Mouse (Mus musculus) central nervous system, embryonic 14 days (tissue): ENCODE data around the gene 1700102P08Rik. TPM values are rescaled to one million over a fixed set of nuclear protein-coding genes. Genes with fewer than 3 reads are reported as not detected.

Experiments used
- polyA plus RNA-seq: library from polyadenylated mRNA; depleted of rRNA; stranded (reverse); fragments of >200 nt; gene quantifications from 2 replicates; pipeline ENCODE4 v1.2.3, GENCODE M21; 2012; rRNA removed

Gene 1700102P08Rik
- polyA plus RNA-seq: 2.8 and 3.4 TPM in 2 replicates

GRCm38 (mm10) chr9:108392676-108393075, at the start of gene 1700102P08Rik:
Gene 1700102P08Rik (plus strand): TSS chr9:108392805.

GRCm38 (mm10) chr9:108347540-108348289, 44.9 kb upstream of the 1700102P08Rik start, which contains the start of gene Usp4:
Gene Usp4 (plus strand): TSS chr9:108347853.

GRCm38 (mm10) chr9:108428384-108428783, 35.8 kb downstream of the 1700102P08Rik start, which contains the start of gene Ccdc36:
Gene Ccdc36 (minus strand): TSS chr9:108428484.

GRCm38 (mm10) chr9:108436182-108436581, 43.6 kb downstream of the 1700102P08Rik start, which contains the start of gene BC048562:
Gene BC048562 (plus strand): TSS chr9:108436482.

Other genes starting within 250 kb of the 1700102P08Rik start
- 17.6 and 21.0 TPM in 2 replicates for gene Bsn, start 202.4 kb upstream of the 1700102P08Rik start, polyA plus RNA-seq
- gene Dag1, start 128.8 kb upstream of the 1700102P08Rik start, polyA plus RNA-seq: 31.1 and 37.4 TPM in 2 replicates
- 87.9 and 91.8 TPM in 2 replicates for gene Nicn1, start 102.4 kb upstream of the 1700102P08Rik start, polyA plus RNA-seq
- 64.2 and 65.5 TPM in 2 replicates for gene Amt, start 96.0 kb upstream of the 1700102P08Rik start, polyA plus RNA-seq
- 212 and 233 TPM in 2 replicates for gene Rhoa, start 86.7 kb upstream of the 1700102P08Rik start, polyA plus RNA-seq
- 31.7 and 35.3 TPM in 2 replicates for gene Tcta, start 86.6 kb upstream of the 1700102P08Rik start, polyA plus RNA-seq
- 370 and 383 TPM in 2 replicates for gene Gpx1, start 53.9 kb upstream of the 1700102P08Rik start, polyA plus RNA-seq
- gene Usp4, start 45.0 kb upstream of the 1700102P08Rik start, polyA plus RNA-seq: 121 and 125 TPM in 2 replicates
- gene Ccdc36, start 35.7 kb downstream of the 1700102P08Rik start, polyA plus RNA-seq: 1.7 and 2.2 TPM in 2 replicates
- not detected in 2 replicates for gene BC048562, start 43.7 kb downstream of the 1700102P08Rik start, polyA plus RNA-seq
- gene Ccdc71, start 67.7 kb downstream of the 1700102P08Rik start, polyA plus RNA-seq: 31.1 and 35.9 TPM in 2 replicates
- gene Klhdc8b, start 68.8 kb downstream of the 1700102P08Rik start, polyA plus RNA-seq: 75.5 and 76.3 TPM in 2 replicates
- 52.1 and 78.8 TPM in 2 replicates for gene Lamb2, start 86.9 kb downstream of the 1700102P08Rik start, polyA plus RNA-seq
- 179 and 187 TPM in 2 replicates for gene Usp19, start 97.8 kb downstream of the 1700102P08Rik start, polyA plus RNA-seq
- 190 and 192 TPM in 2 replicates for gene Qars, start 114.9 kb downstream of the 1700102P08Rik start, polyA plus RNA-seq
- gene Qrich1, start 124.0 kb downstream of the 1700102P08Rik start, polyA plus RNA-seq: 128 and 130 TPM in 2 replicates
- gene Impdh2, start 167.5 kb downstream of the 1700102P08Rik start, polyA plus RNA-seq: 152 and 156 TPM in 2 replicates
- 43.8 and 48.6 TPM in 2 replicates for gene Ndufaf3, start 174.6 kb downstream of the 1700102P08Rik start, polyA plus RNA-seq
- gene Dalrd3, start 177.1 kb downstream of the 1700102P08Rik start, polyA plus RNA-seq: 225 and 236 TPM in 2 replicates
- 254 and 260 TPM in 2 replicates for gene Wdr6, start 185.9 kb downstream of the 1700102P08Rik start, polyA plus RNA-seq
- gene P4htm, start 204.9 kb downstream of the 1700102P08Rik start, polyA plus RNA-seq: 27.8 and 30.9 TPM in 2 replicates